Mouse (Mus musculus): ENCODE measurements around the gene Mmp23. TPM values are rescaled to one million over a fixed set of nuclear protein-coding genes. Genes with fewer than 3 reads are reported as not detected.
A peak's percentile ranks its signal among the peaks of the same experiment; 100 is the strongest.

Mmp23 gene
- polyA plus RNA-seq, 1 experiment from 2014 or later: 2.7 TPM

GRCm38 (mm10) chr4:155601091-155601996, 51.8 kb downstream of the Mmp23 start, which contains the start of gene Slc35e2:
Slc35e2 (plus strand) TSS chr4:155601416.
- ATAC-seq (replicated peaks; ENCODE audit: low FRiP score): peak; percentile 93
- H3K9me3 ChIP-seq (ENCODE audit: control insufficient read depth, low read length): no peaks in the 10 kb centered on the region
- peak within 1 kb of the TSS; percentile 92 for H3K4me3 ChIP-seq (ENCODE audit: low read depth, low read length)
- no peaks in the 10 kb centered on the region; the same call in 1 of the 2 replicates for H3K36me3 ChIP-seq (ENCODE audit: control insufficient read depth, insufficient read depth, low read length)
- H3K4me2 ChIP-seq (ENCODE audit: low read depth, low read length, severe bottlenecking): peak within 1 kb of the TSS; percentile 89
- H3K27ac ChIP-seq (ENCODE audit: low read depth, low read length): peak within 1 kb of the TSS; percentile 95
- H3K27me3 ChIP-seq (ENCODE audit: control insufficient read depth, insufficient read depth, low read length): no peaks in the 10 kb centered on the region
- H3K4me1 ChIP-seq (replicated peaks; ENCODE audit: control insufficient read depth, insufficient read depth, low read length): no peaks in the 10 kb centered on the region; the same call in 1 of the 2 replicates
- H3K9ac ChIP-seq (ENCODE audit: low read length): peak within 1 kb of the TSS; percentile 86
- DNase-seq (ENCODE audit: low spot score): peak; percentile 99
- WGBS: under 1% methylated on average over 58 of the region's 65 CpGs

Other genes with a start within 250 kb of the Mmp23 start
- gene Cfap74, start 244.2 kb downstream of the Mmp23 start, polyA plus RNA-seq (2014; fragmentation: Nextera tagmentation; extraction: Ambion mirVana): 8.7 and 9.1 TPM in 2 replicates
- gene Tmem52, start 184.3 kb downstream of the Mmp23 start, polyA plus RNA-seq (2014; fragmentation: Nextera tagmentation; extraction: Ambion mirVana): not detected in 2 replicates
- gene Gnb1, start 162.0 kb downstream of the Mmp23 start, polyA plus RNA-seq (2014; fragmentation: Nextera tagmentation; extraction: Ambion mirVana): 745 and 764 TPM in 2 replicates
- gene Nadk, start 91.0 kb downstream of the Mmp23 start, polyA plus RNA-seq (2014; fragmentation: Nextera tagmentation; extraction: Ambion mirVana): 110 and 116 TPM in 2 replicates
- gene Slc35e2, start 52.0 kb downstream of the Mmp23 start, polyA plus RNA-seq (2014; fragmentation: Nextera tagmentation; extraction: Ambion mirVana): 16.0 and 16.5 TPM in 2 replicates
- gene Cdk11b, start 28.5 kb downstream of the Mmp23 start, polyA plus RNA-seq (2014; fragmentation: Nextera tagmentation; extraction: Ambion mirVana): 83.8 and 84.0 TPM in 2 replicates
- gene Gm10563, start 8.0 kb downstream of the Mmp23 start, polyA plus RNA-seq (2014; fragmentation: Nextera tagmentation; extraction: Ambion mirVana): not detected in 2 replicates
- 21.2 and 22.3 TPM in 2 replicates for gene Mib2, start 15.8 kb upstream of the Mmp23 start, polyA plus RNA-seq (2014; fragmentation: Nextera tagmentation; extraction: Ambion mirVana)
- gene Fndc10, start 41.0 kb upstream of the Mmp23 start, polyA plus RNA-seq (2014; fragmentation: Nextera tagmentation; extraction: Ambion mirVana): 2.3 and 2.9 TPM in 2 replicates
- 138 and 144 TPM in 2 replicates for gene Ssu72, start 51.4 kb upstream of the Mmp23 start, polyA plus RNA-seq (2014; fragmentation: Nextera tagmentation; extraction: Ambion mirVana)
- gene Tmem240, start 81.4 kb upstream of the Mmp23 start, polyA plus RNA-seq (2014; fragmentation: Nextera tagmentation; extraction: Ambion mirVana): 0.76 and 1.2 TPM in 2 replicates
- gene Atad3a, start 107.7 kb upstream of the Mmp23 start, polyA plus RNA-seq (2014; fragmentation: Nextera tagmentation; extraction: Ambion mirVana): 104 and 115 TPM in 2 replicates
- 10.0 and 10.6 TPM in 2 replicates for gene Vwa1, start 121.3 kb upstream of the Mmp23 start, polyA plus RNA-seq (2014; fragmentation: Nextera tagmentation; extraction: Ambion mirVana)
- gene Tmem88b, start 132.5 kb upstream of the Mmp23 start, polyA plus RNA-seq (2014; fragmentation: Nextera tagmentation; extraction: Ambion mirVana): 0.15 and 0.43 TPM in 2 replicates
- gene Ankrd65, start 137.1 kb upstream of the Mmp23 start, polyA plus RNA-seq (2014; fragmentation: Nextera tagmentation; extraction: Ambion mirVana): not detected in 2 replicates
- gene Mrpl20, start 149.5 kb upstream of the Mmp23 start, polyA plus RNA-seq (2014; fragmentation: Nextera tagmentation; extraction: Ambion mirVana): 203 and 223 TPM in 2 replicates
- gene Ccnl2, start 159.1 kb upstream of the Mmp23 start, polyA plus RNA-seq (2014; fragmentation: Nextera tagmentation; extraction: Ambion mirVana): 162 and 186 TPM in 2 replicates
- gene Aurkaip1, start 177.9 kb upstream of the Mmp23 start, polyA plus RNA-seq (2014; fragmentation: Nextera tagmentation; extraction: Ambion mirVana): 132 and 141 TPM in 2 replicates
- 28.8 and 29.3 TPM in 2 replicates for gene Mxra8, start 186.3 kb upstream of the Mmp23 start, polyA plus RNA-seq (2014; fragmentation: Nextera tagmentation; extraction: Ambion mirVana)
- 17.9 and 18.0 TPM in 2 replicates for gene Dvl1, start 194.0 kb upstream of the Mmp23 start, polyA plus RNA-seq (2014; fragmentation: Nextera tagmentation; extraction: Ambion mirVana)
- gene Tas1r3, start 210.0 kb upstream of the Mmp23 start, polyA plus RNA-seq (2014; fragmentation: Nextera tagmentation; extraction: Ambion mirVana): 0.45 and 0.60 TPM in 2 replicates
- gene Cptp, start 216.1 kb upstream of the Mmp23 start, polyA plus RNA-seq (2014; fragmentation: Nextera tagmentation; extraction: Ambion mirVana): 22.3 and 27.0 TPM in 2 replicates
- 108 and 117 TPM in 2 replicates for gene Ints11, start 216.2 kb upstream of the Mmp23 start, polyA plus RNA-seq (2014; fragmentation: Nextera tagmentation; extraction: Ambion mirVana)
- gene Pusl1, start 238.4 kb upstream of the Mmp23 start, polyA plus RNA-seq (2014; fragmentation: Nextera tagmentation; extraction: Ambion mirVana): 53.4 and 53.7 TPM in 2 replicates
- gene Acap3, start 238.4 kb upstream of the Mmp23 start, polyA plus RNA-seq (2014; fragmentation: Nextera tagmentation; extraction: Ambion mirVana): 34.6 and 34.8 TPM in 2 replicates